Mouse (Mus musculus) spleen, adult 2 months (tissue): ENCODE data around the gene Gtf2a2. TPM values are rescaled to one million over a fixed set of nuclear protein-coding genes. Genes with fewer than 3 reads are reported as not detected.

Source experiments
- DNase-seq, 2 experiments: peaks; one replicate each; pipeline versions ENCODE4 v3.0.0 to v3.0.0-alpha.2; 2012 to 2021; ENCODE audit warnings: low spot score in 2 of 2, low read depth in 1 of 2
- H3K27ac ChIP-seq: fragments of 200-500 bp; 2 replicates; pipeline ENCODE4 v1.5.1; 2012; ENCODE audit warnings: low read length, inconsistent platforms; ENCODE audit not compliant: insufficient read depth
- H3K27me3 ChIP-seq: fragments of 200-500 bp; 2 replicates; pipeline ENCODE4 v1.6.1; 2012; ENCODE audit warnings: mild to moderate bottlenecking, moderate library complexity, low read length, inconsistent platforms; ENCODE audit not compliant: control insufficient read depth, insufficient read depth
- H3K36me3 ChIP-seq: fragments of 200-500 bp; 2 replicates; pipeline ENCODE4 v1.6.1; 2012; ENCODE audit warnings: mild to moderate bottlenecking, low read length, inconsistent platforms; ENCODE audit not compliant: control insufficient read depth, insufficient read depth
- H3K4me1 ChIP-seq: fragments of 200-500 bp; 2 replicates; pipeline ENCODE4 v1.6.1; 2011; ENCODE audit warnings: inconsistent platforms; ENCODE audit not compliant: control insufficient read depth, insufficient read depth, insufficient read length
- H3K4me3 ChIP-seq: fragments of 200-500 bp; 2 replicates; pipeline ENCODE4 v1.5.1; 2011; ENCODE audit warnings: mild to moderate bottlenecking, inconsistent platforms; ENCODE audit not compliant: insufficient read depth, insufficient read length; ENCODE audit errors: extremely low read depth
- CTCF ChIP-seq: fragments of 200-500 bp; IDR thresholded peaks from 2 replicates; pipeline ENCODE4 v1.5.1; 2011; ENCODE audit warnings: mild to moderate bottlenecking, inconsistent platforms; ENCODE audit not compliant: insufficient read depth, insufficient read length, insufficient replicate concordance; ENCODE audit errors: extremely low read depth
- POLR2A ChIP-seq: fragments of 200-500 bp; IDR thresholded peaks from 2 replicates; pipeline ENCODE4 v1.6.1; 2011; ENCODE audit warnings: low read depth, low read length, inconsistent platforms
- whole genome bisulfite sequencing: fragments of 180-500 bp; shearing (Covaris S2); methylation state at CpG from one replicate; pipeline ENCODE4 v1.1.7; 2018; 5-methylcytosine and 5-hydroxymethylcytosine counted together
- polyA plus RNA-seq: library from polyadenylated mRNA; depleted of rRNA; stranded (reverse); fragments of >200 nt; gene quantifications from 2 replicates; pipeline ENCODE4 v1.2.3, GENCODE M21; 2012; rRNA removed

The Gtf2a2 gene
- 11.2 and 14.9 TPM in 2 replicates for polyA plus RNA-seq

- Histone ChIP-seq H3K27ac (peak within 1 kb of the TSS; percentile 89), H3K36me3 (peaks cover 12% of the 10 kb centered on the region), H3K4me1 (no peaks in the 10 kb centered on the region), H3K27me3 (no peaks in the 10 kb centered on the region), H3K4me3 (peak within 1 kb of the TSS; percentile 98)
- WGBS: under 1% methylated on average over 56 of the region's 57 CpGs
- DNase-seq: peak; percentile 72 to 91
- TF ChIP-seq POLR2A (peak; percentile 73), CTCF (no peak)
These were observed at the start of gene Gtf2a2 for GRCm38 (mm10) chr9:70012408-70012901. Gene Gtf2a2, plus strand, starts transcription at chr9:70012550.

- Histone ChIP-seq H3K27ac (no peak overlapping the region), H3K4me1 (no peaks in the 10 kb centered on the region), H3K27me3 (no peaks in the 10 kb centered on the region), H3K4me3 (no peak overlapping the region), H3K36me3 (no peaks in the 10 kb centered on the region)
- no peak for TF ChIP-seq CTCF
- no peak for TF ChIP-seq POLR2A
- no peak for DNase-seq
- 46% methylated on average over 3 of the region's 3 CpGs for WGBS
These were observed 48.0 kb upstream of the Gtf2a2 start for GRCm38 (mm10) chr9:69964370-69964769.

GRCm38 (mm10) chr9:69985526-69985925 is 26.8 kb upstream of the Gtf2a2 start:
- H3K27ac ChIP-seq: no peak overlapping the region
- no peak overlapping the region for H3K4me3 ChIP-seq
- TF ChIP-seq CTCF (no peak), POLR2A (no peak)
- no peaks in the 10 kb centered on the region for H3K36me3 ChIP-seq
- no peaks in the 10 kb centered on the region; the same call in none of the 2 replicates for H3K4me1 ChIP-seq
- WGBS: 92% methylated on average over 1 of the region's 1 CpGs
- no peak for DNase-seq
- H3K27me3 ChIP-seq: no peaks in the 10 kb centered on the region

GRCm38 (mm10) chr9:69986063-69986462 is 26.3 kb upstream of the Gtf2a2 start:
- Histone ChIP-seq H3K36me3 (no peaks in the 10 kb centered on the region), H3K4me1 (no peaks in the 10 kb centered on the region; the same call in none of the 2 replicates), H3K4me3 (no peak overlapping the region), H3K27me3 (no peaks in the 10 kb centered on the region), H3K27ac (no peak overlapping the region)
- no peak for DNase-seq
- no peak for TF ChIP-seq CTCF
- no peak for TF ChIP-seq POLR2A
- WGBS: 92% methylated on average over 10 of the region's 10 CpGs

GRCm38 (mm10) chr9:69986571-69986970 is 25.8 kb upstream of the Gtf2a2 start:
- 85% methylated on average over 5 of the region's 5 CpGs for WGBS
- TF ChIP-seq POLR2A (no peak), CTCF (no peak)
- Histone ChIP-seq H3K4me1 (no peaks in the 10 kb centered on the region; the same call in none of the 2 replicates), H3K36me3 (no peaks in the 10 kb centered on the region; the same call in 1 of the 2 replicates), H3K27ac (no peak overlapping the region), H3K27me3 (no peaks in the 10 kb centered on the region), H3K4me3 (no peak overlapping the region)
- no peak for DNase-seq

- no peak overlapping the region for H3K27ac ChIP-seq
- DNase-seq: peak; percentile 62 to 65
- peak; percentile 57; the same call in 1 of the 2 replicates for TF ChIP-seq CTCF
- no peak for TF ChIP-seq POLR2A
- peaks cover 3% of the 10 kb centered on the region for H3K4me1 ChIP-seq
- no peak overlapping the region for H3K4me3 ChIP-seq
- no peaks in the 10 kb centered on the region for H3K27me3 ChIP-seq
- no peaks in the 10 kb centered on the region; the same call in 1 of the 2 replicates for H3K36me3 ChIP-seq
- under 1% methylated on average over 3 of the region's 3 CpGs for WGBS
These were observed 24.8 kb upstream of the Gtf2a2 start for GRCm38 (mm10) chr9:69987579-69987978.

DNA sequence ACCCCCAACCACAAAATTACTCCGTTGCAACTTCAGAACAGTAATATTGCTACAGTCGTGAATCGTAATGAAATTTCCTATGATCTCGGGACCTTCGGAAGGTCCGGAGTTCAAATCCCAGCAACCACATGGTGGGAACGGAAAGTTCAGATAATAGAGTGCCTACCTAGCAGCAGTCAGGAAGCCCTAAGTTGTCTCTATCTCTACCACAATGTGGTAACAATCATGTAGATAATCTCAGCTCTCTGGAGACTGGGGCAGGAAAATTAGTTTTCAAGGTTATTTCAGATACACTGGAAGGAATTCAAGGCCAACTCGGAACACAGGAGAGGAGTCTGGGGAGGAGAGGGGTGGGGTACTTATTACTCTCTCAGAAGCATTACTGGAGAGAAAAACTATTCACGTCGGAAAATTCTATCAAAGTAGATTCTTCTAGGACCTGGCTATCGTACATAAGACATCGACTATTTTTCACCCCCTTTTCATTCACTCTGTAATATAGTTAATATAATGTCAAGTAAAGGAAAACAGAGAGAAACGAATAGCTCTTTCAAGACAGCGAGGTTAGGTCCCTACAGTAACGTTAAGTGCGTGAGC is 23.5 kb upstream of the Gtf2a2 start:
- TF ChIP-seq POLR2A (no peak), CTCF (no peak)
- DNase-seq: no peak
- 29% methylated on average over 16 of the region's 16 CpGs for WGBS

More for the DNA sequence above, 23.5 kb upstream of the Gtf2a2 start:
- Histone ChIP-seq H3K4me3 (peak overlapping the region; percentile 98), H3K27ac (peak overlapping the region; percentile 96; the same call in 1 of the 2 replicates), H3K27me3 (no peaks in the 10 kb centered on the region), H3K4me1 (peaks cover 3% of the 10 kb centered on the region), H3K36me3 (no peaks in the 10 kb centered on the region; the same call in 1 of the 2 replicates)
